Mouse (Mus musculus) left cerebral cortex, postnatal 4 days (tissue): ENCODE results near the gene Rasgef1a. TPM values are rescaled to one million over a fixed set of nuclear protein-coding genes. Genes with fewer than 3 reads are reported as not detected.
A peak's percentile ranks its signal among the peaks of the same experiment; 100 is the strongest.

ENCODE experiments used
- DNase-seq: peaks from one replicate; pipeline ENCODE4 v3.0.0-alpha.2; 2022
- intact Hi-C: fragments of 180-260 bp; cut with DNase I; formaldehyde crosslinking; loops from one replicate; pipeline ENCODE4 v1.15.1; 2025
- microRNA-seq: library from miRNA; unstranded; fragments of <30 nt; microRNA quantifications from one replicate; pipeline ENCODE4 v1.2.0, GENCODE M21; 2022
- total RNA-seq, 2 experiments: library from RNA; stranded (reverse); gene quantifications; 2 replicates each; pipeline ENCODE4 v1.2.3; 2021

Rasgef1a gene
- total RNA-seq, 2 experiments from 2014 or later, result 31.7 to 35.2 TPM

GRCm38 (mm10) chr6:118122767-118123166 is 111.5 kb downstream of the Rasgef1a start:
- DNase-seq, result no peak
- intact Hi-C loops, result no loop called here

- no peak for DNase-seq
- intact Hi-C loops, result no loop called here
Measured at GRCm38 (mm10) chr6:118126577-118126976, 115.3 kb downstream of the Rasgef1a start.

GRCm38 (mm10) chr6:118127198-118127597 is 116.0 kb downstream of the Rasgef1a start:
- no peak for DNase-seq
- intact Hi-C loops, result no loop called here

DNA sequence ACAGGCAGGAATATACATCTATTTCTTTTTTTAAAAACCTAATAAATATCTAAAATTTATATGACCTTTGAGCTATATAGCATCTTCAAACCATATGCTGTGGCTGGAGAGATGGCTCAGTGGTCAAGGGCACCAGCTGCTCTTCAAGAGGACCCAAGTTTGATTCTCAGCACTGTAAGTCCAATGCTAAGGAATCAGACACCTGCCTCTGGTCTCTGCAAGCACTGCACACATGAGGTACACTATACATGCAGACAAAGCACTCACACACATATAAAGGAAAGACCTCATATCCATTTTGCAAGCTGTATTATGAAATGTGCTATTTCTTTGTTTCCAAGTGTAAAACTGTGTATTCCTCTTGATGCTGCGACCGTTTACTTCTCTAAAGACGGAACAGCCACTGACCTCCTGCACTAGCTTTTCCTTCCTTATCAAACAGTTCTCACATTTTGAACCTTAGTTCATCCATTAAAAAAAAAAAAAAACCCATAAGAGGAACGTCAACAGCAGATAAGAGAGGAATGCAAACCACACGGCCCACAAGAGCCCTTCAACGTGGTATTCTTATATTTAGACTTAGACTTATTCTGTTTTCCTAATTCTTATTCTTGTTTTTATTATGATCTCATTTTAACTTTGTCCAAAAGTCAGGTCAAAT is 116.7 kb downstream of the Rasgef1a start:
- DNase-seq, result no peak
- intact Hi-C loops, result no loop called here

DNA sequence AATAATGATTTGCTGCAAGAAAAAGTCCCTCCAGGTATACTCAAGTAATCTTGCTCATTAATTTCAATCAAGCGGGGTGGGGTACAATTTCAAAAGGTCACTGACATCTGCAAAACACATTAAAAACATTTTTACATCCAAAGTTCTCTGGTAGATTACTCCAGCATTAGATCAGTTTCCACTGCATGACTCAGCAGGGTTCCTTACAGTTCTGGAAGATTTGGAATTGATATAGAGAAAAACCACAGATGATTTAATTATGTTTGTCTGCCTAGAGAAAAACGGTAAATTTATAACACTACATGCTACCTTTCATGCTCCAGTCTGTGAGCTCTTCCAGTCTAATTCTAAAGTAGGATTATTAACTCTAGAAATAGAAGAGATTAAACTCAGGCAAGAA is 118.8 kb downstream of the Rasgef1a start:
- no peak for DNase-seq
- intact Hi-C loops, result no loop called here

GRCm38 (mm10) chr6:118134461-118134860 is 123.2 kb downstream of the Rasgef1a start:
- DNase-seq, result no peak
- intact Hi-C loops, result no loop called here

- no peak for DNase-seq
- intact Hi-C loops, result no loop called here
Measured at GRCm38 (mm10) chr6:118137148-118137547, 125.9 kb downstream of the Rasgef1a start.

DNA sequence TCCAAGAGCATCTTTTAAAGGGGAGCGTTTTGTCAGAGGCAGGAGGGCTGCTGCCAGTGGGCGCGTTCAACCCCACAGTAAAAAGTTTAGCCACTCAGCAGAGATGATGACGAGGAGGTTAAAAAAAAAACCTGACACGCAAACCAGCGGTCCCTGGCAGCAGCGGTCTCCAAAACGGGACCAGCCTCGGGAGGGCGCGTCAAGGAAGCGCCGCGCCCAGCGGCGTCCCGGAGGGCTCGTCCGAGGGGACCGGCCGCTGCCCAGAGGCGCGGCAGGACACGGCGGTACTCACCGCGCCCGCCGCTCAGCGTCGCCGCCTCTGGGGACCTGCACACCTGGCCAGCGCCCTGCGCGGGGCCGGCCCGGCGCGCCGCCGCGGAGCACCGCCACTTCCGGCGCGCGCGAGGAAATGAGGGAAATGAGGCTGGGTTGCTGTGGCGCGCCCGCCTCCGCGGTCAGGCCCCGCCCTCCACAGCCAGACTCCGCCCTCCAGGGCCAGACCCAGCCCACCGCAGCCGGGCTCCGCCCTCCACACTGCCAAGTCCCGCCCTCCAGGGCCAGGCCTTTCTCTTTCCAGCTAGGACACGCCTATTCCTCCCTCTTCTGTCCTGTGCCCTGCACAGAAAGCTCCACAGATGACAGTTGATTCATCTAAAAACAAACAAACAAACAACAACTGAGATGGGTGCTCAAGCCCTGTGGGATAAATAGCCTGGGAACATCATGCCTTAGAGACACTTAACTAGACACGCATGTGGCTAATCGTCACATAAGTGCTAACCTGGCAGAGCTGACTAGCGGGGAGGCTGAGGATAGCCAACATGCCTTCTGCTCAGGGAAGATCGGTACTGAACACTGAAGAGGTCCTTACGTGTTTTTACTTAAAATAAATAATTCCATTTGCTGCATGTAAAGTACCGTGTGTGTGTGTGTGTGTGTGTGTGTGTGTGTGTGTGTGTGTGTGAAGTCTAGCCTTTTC is 127.8 kb downstream of the Rasgef1a start, which contains the start of gene Csgalnact2:
Gene Csgalnact2 (minus strand): TSS at position 410 of the 979 bp plus-strand sequence.
- intact Hi-C loops, result no loop called here
- peak; percentile 94 for DNase-seq

GRCm38 (mm10) chr6:118140961-118141360 is 129.7 kb downstream of the Rasgef1a start:
- no peak for DNase-seq
- intact Hi-C loops, result no loop called here

Small RNA genes within 50 kb of the gene (microRNA-seq; reads per million reads assigned to microRNA genes)
- gene Mir7044, result 16.9 reads per million, percentile 33 among the genes with 10 or more reads in this experiment

Other genes with a start within 250 kb of the Rasgef1a start
- gene Zfp637, start 170.3 kb upstream of the Rasgef1a start, total RNA-seq, result 10 to 100 TPM; 69.2 to 70.2 TPM
- gene Zfp239, start 149.3 kb upstream of the Rasgef1a start, total RNA-seq, result 10 to 100 TPM; 21.3 to 22.8 TPM
- 100 to 1,000 TPM; 201 to 220 TPM for gene Hnrnpf, start 111.1 kb upstream of the Rasgef1a start, total RNA-seq
- not detected for gene Fxyd4, start 73.7 kb upstream of the Rasgef1a start, total RNA-seq
- 10 to 100 TPM; 13.4 to 14.0 TPM for gene Csgalnact2, start 127.7 kb downstream of the Rasgef1a start, total RNA-seq
- gene Ret, start 186.3 kb downstream of the Rasgef1a start, total RNA-seq, result 1 to 10 TPM; 5.1 to 6.6 TPM